In genomic region chr5:140439117-140439516, GRCm38 (mm10) we compare ENCODE assay signal across 24 mouse cellular contexts. TPM values are rescaled to one million over a fixed set of nuclear protein-coding genes. Genes with fewer than 3 reads are reported as not detected.
DNase-seq lines count a peak whose midpoint lies in the region; ATAC-seq and TF ChIP-seq lines count a peak whose summit lies in the region.
"Not testable (repeated sequence)": the region's sequence is repeated elsewhere in the genome, so short reads cannot be mapped to it uniquely, and the experiment has no call there.
"Had no signal": no experiment of that assay in that cellular context is flagged by ENCODE, and none has a peak within 500 bp of the region (broad histone marks: within the 10 kb centered on the region; RNA-seq: fewer than 3 reads in every experiment).

No protein-coding gene starts in this region.

- 43% methylated on average over 3 of the region's 6 CpGs for WGBS in intestine, postnatal 0 days
- 43% methylated on average over 1 of the region's 6 CpGs for WGBS in liver, adult 2 months
- 100% methylated on average over 1 of the region's 6 CpGs for WGBS in lung, embryonic 14.5 days

- not testable (repeated sequence) for TF ChIP-seq POLR2A in ES-Bruce4 (IDR thresholded peaks at IDR 0.05; ENCODE audit: insufficient read depth, low read length); cortical plate, adult 2 months (IDR thresholded peaks at IDR 0.05; ENCODE audit: extremely low read depth, insufficient read depth, low read length); liver, adult 2 months (IDR thresholded peaks at IDR 0.05; ENCODE audit: extremely low read depth, insufficient read depth, low read length)

- not testable (repeated sequence) for H3K9me3 ChIP-seq in ES-Bruce4 (replicated peaks; ENCODE audit: control insufficient read depth, insufficient read depth, low read length, poor library complexity, severe bottlenecking); intestine, postnatal 0 days (ENCODE audit: control insufficient read depth); lung, embryonic 14.5 days (ENCODE audit: low read depth, low read length)

- not testable (repeated sequence) for H3K4me3 ChIP-seq in ES-Bruce4 (ENCODE audit: low read depth, low read length); cortical plate, adult 2 months (ENCODE audit: insufficient read depth, low read length); gastrocnemius, adult 2 months; intestine, postnatal 0 days (ENCODE audit: low read depth, low read length); liver, adult 2 months (ENCODE audit: insufficient read depth, low read depth, low read length); lung, embryonic 14.5 days (ENCODE audit: low read depth, low read length)

- not testable (repeated sequence) for H3K27me3 ChIP-seq in ES-Bruce4 (ENCODE audit: control insufficient read depth, insufficient read depth, low read length, poor library complexity, severe bottlenecking); intestine, postnatal 0 days (replicated peaks; ENCODE audit: control insufficient read depth, insufficient read depth, low read length); liver, adult 2 months (ENCODE audit: control insufficient read depth, insufficient read depth, low read length); lung, embryonic 14.5 days (ENCODE audit: insufficient read depth, low read length)

- H3K9ac ChIP-seq in ES-Bruce4 (ENCODE audit: low read depth, poor library complexity, severe bottlenecking); intestine, postnatal 0 days (ENCODE audit: low read depth, low read length); liver, adult 2 months (ENCODE audit: low read depth, low read length); lung, embryonic 14.5 days: not testable (repeated sequence)

- TF ChIP-seq CTCF in ES-Bruce4 (IDR thresholded peaks at IDR 0.05; ENCODE audit: low read depth, low read length) = peak; percentile 32
- TF ChIP-seq CTCF in cortical plate, adult 2 months (IDR thresholded peaks at IDR 0.05; ENCODE audit: extremely low read depth, insufficient read depth, low read length) = 0 out of 2 replicates have a peak, but pooled peaks have one; percentile 14
- TF ChIP-seq CTCF in gastrocnemius, adult 2 months (IDR thresholded peaks at IDR 0.05) = peak; percentile 45
- peak; percentile 70 for TF ChIP-seq CTCF in intestine, postnatal 0 days (IDR thresholded peaks at IDR 0.05; ENCODE audit: low read depth)
- peak; percentile 55 for TF ChIP-seq CTCF in liver, adult 2 months (IDR thresholded peaks at IDR 0.05; ENCODE audit: low read depth, low read length)
- peak; percentile 51 for TF ChIP-seq CTCF in lung, embryonic 14.5 days (IDR thresholded peaks at IDR 0.05; ENCODE audit: low read depth)

- not testable (repeated sequence) for TF ChIP-seq EP300 in ES-Bruce4 (IDR thresholded peaks at IDR 0.05; ENCODE audit: insufficient read depth, low read depth, low read length)

- intact Hi-C loops in gastrocnemius, adult 2 months (cut with DNase I) = not testable (repeated sequence)

- not testable (repeated sequence) for ATAC-seq in intestine, postnatal 0 days; lung, embryonic 14.5 days (ENCODE audit: insufficient read depth)

- H3K4me2 ChIP-seq in intestine, postnatal 0 days (replicated peaks; ENCODE audit: low read depth); lung, embryonic 14.5 days: not testable (repeated sequence)

- DNase-seq in 3134 (ENCODE audit: extremely low read depth, insufficient read length, low spot score) = peak; percentile 83
- DNase-seq in gastrocnemius, adult 2 months; lung, embryonic 14.5 days: not testable (repeated sequence)
- DNase-seq in liver, adult 2 months (ENCODE audit: extremely low read depth, low read depth, low spot score) = peak; percentile 30
- peak; percentile 37 for DNase-seq in retina, postnatal 7 days (ENCODE audit: low read depth, low spot score)

- not testable (repeated sequence) for H3K79me2 ChIP-seq in liver, adult 2 months (ENCODE audit: control insufficient read depth, insufficient read depth, low read length)

- H3K36me3 ChIP-seq in ES-Bruce4 (ENCODE audit: control insufficient read depth, insufficient read depth, low read length, poor library complexity, severe bottlenecking) = peaks cover 54% of the 10 kb centered on the region
- H3K36me3 ChIP-seq in intestine, postnatal 0 days (ENCODE audit: control insufficient read depth, insufficient read depth) = peaks cover 83% of the 10 kb centered on the region
- H3K36me3 ChIP-seq in liver, adult 2 months (ENCODE audit: control insufficient read depth, insufficient read depth, low read length) = peaks cover 51% of the 10 kb centered on the region
- peaks cover 86% of the 10 kb centered on the region for H3K36me3 ChIP-seq in lung, embryonic 14.5 days (ENCODE audit: insufficient read depth)

- not testable (repeated sequence) for H3K27ac ChIP-seq in ES-Bruce4 (ENCODE audit: insufficient read depth, low read length); cortical plate, adult 2 months (ENCODE audit: insufficient read depth, low read length); gastrocnemius, adult 2 months; intestine, postnatal 0 days (ENCODE audit: low read depth, low read length); liver, adult 2 months (replicated peaks; ENCODE audit: insufficient read depth, low read depth, low read length); lung, embryonic 14.5 days (ENCODE audit: low read depth)

- not testable (repeated sequence) for H3K4me1 ChIP-seq in ES-Bruce4 (ENCODE audit: control insufficient read depth, insufficient read depth, low read length); cortical plate, adult 2 months (ENCODE audit: control insufficient read depth, insufficient read depth, low read length); intestine, postnatal 0 days (replicated peaks; ENCODE audit: control insufficient read depth, insufficient read depth, low read length); liver, adult 2 months (ENCODE audit: control insufficient read depth, insufficient read depth, low read length); lung, embryonic 14.5 days (ENCODE audit: insufficient read depth)

RNA-seq across cellular contexts. Expression of gene Gm4869, which starts 6.3 kb away (rescaled TPM):
- 0.19 and 0.30 TPM in 2 replicates for polyA plus RNA-seq in ES-Bruce4 (2011; ENCODE audit: insufficient read depth, insufficient read length, low read depth, missing spikeins)
- polyA plus RNA-seq in cortical plate, adult 2 months (2012; rRNA removed) = 0.04 TPM in 2 replicates
- total RNA-seq in gastrocnemius, adult 2 months (2021) = not detected
- polyA plus RNA-seq in intestine, postnatal 0 days (2015; fragmentation: Nextera tagmentation; extraction: Ambion mirVana) = 0.05 TPM in 1 of 2 replicates, not detected in the other
- total RNA-seq in liver, adult 2 months (2014; rRNA removed) = not detected in 2 replicates
- polyA plus RNA-seq in liver, adult 2 months (2012; rRNA removed) = not detected in 2 replicates
- polyA plus RNA-seq in lung, embryonic 14.5 days (2014; fragmentation: Nextera tagmentation; extraction: Ambion mirVana) = not detected in 2 replicates
- total RNA-seq: adrenal gland, postnatal 14 days; gastrocnemius, adult 18-20 months; gastrocnemius, postnatal 25 days; granulocyte monocyte progenitor cell, adult 5-6 weeks; heart, postnatal 10 days; heart, postnatal 4 days; MEL had no signal
- polyA plus RNA-seq: activated CD4-positive, CD25-positive, alpha-beta regulatory T cell, adult 4 months; CD4-positive, CD25-positive, alpha-beta regulatory T cell, adult 4 months; cerebellum, adult 2 months; forebrain, embryonic 12.5 days; forebrain, embryonic 16.5 days; hindbrain, embryonic 12.5 days; hindbrain, embryonic 16.5 days; intestine, embryonic 14.5 days; Patski had no signal

RNA-seq across cellular contexts. Expression of gene Eif3b, which starts 20.0 kb away (rescaled TPM):
- polyA plus RNA-seq in ES-Bruce4 (2011; ENCODE audit: insufficient read depth, insufficient read length, low read depth, missing spikeins) = 250 and 283 TPM in 2 replicates
- 69.9 and 70.9 TPM in 2 replicates for polyA plus RNA-seq in cortical plate, adult 2 months (2012; rRNA removed)
- 10 to 100 TPM; 79.7 to 80.3 TPM for total RNA-seq in gastrocnemius, adult 2 months (2021)
- 52.3 and 54.6 TPM in 2 replicates for polyA plus RNA-seq in intestine, postnatal 0 days (2015; fragmentation: Nextera tagmentation; extraction: Ambion mirVana)
- 37.9 and 51.5 TPM in 2 replicates for total RNA-seq in liver, adult 2 months (2014; rRNA removed)
- 58.3 and 64.8 TPM in 2 replicates for polyA plus RNA-seq in liver, adult 2 months (2012; rRNA removed)
- 172 and 184 TPM in 2 replicates for polyA plus RNA-seq in lung, embryonic 14.5 days (2014; fragmentation: Nextera tagmentation; extraction: Ambion mirVana)

RNA-seq across cellular contexts. Expression of gene Snx8, which starts 50.1 kb away (rescaled TPM):
- polyA plus RNA-seq in ES-Bruce4 (2011; ENCODE audit: insufficient read depth, insufficient read length, low read depth, missing spikeins) = 24.8 and 26.1 TPM in 2 replicates
- polyA plus RNA-seq in cortical plate, adult 2 months (2012; rRNA removed) = 8.5 and 8.7 TPM in 2 replicates
- 1 to 10 TPM; 8.0 to 9.5 TPM for total RNA-seq in gastrocnemius, adult 2 months (2021)
- polyA plus RNA-seq in intestine, postnatal 0 days (2015; fragmentation: Nextera tagmentation; extraction: Ambion mirVana) = 67.5 and 89.0 TPM in 2 replicates
- total RNA-seq in liver, adult 2 months (2014; rRNA removed) = 12.5 and 14.0 TPM in 2 replicates
- 10.2 and 11.2 TPM in 2 replicates for polyA plus RNA-seq in liver, adult 2 months (2012; rRNA removed)
- 8.3 and 9.5 TPM in 2 replicates for polyA plus RNA-seq in lung, embryonic 14.5 days (2014; fragmentation: Nextera tagmentation; extraction: Ambion mirVana)

Comparison
In these comparisons a context has a peak if more than half of its experiments do, and no peak if none do; other contexts are left out.
1. CTCF ChIP-seq: peak in every context shown above with its lines; median percentile 70 in intestine, postnatal 0 days; 55 in liver, adult 2 months; 51 in lung, embryonic 14.5 days; 45 in gastrocnemius, adult 2 months; 32 in ES-Bruce4; 14 in cortical plate, adult 2 months.